Mouse (Mus musculus): ENCODE data around the gene Calhm3. TPM values are rescaled to one million over a fixed set of nuclear protein-coding genes. Genes with fewer than 3 reads are reported as not detected.

Gene Calhm3
- polyA plus RNA-seq, 2 experiments: not detected

DNA sequence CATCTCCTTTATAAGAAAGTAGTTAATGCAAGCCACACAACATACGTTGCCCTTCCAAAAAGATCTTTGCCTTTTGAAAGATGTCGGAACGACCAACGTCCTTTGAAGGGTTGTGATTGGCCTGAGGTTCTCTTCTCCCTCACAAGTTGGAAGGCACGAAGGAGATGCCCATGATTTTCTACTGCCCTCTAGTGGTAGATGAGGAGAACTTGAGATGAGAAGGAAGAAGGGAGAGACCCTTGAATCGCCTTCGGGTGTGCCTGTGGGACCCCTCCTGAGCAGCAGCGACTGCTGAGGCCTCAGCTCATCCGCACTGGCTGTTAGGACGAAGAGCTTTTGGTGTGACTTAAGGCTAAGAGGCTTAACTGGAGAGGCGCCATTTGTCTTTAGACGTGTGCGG is 10.7 kb upstream of the Calhm3 start:
- TF ChIP-seq EP300 (IDR thresholded peaks at IDR 0.05; ENCODE audit: low read depth) (no peak), CTCF (IDR thresholded peaks at IDR 0.05; ENCODE audit: low read depth) (peak; percentile 87)
- 10% methylated on average over 13 of the region's 13 CpGs for WGBS (ENCODE audit: insufficient replicate concordance)
- ATAC-seq (ENCODE audit: insufficient read depth) (no peak), DNase-seq (ENCODE audit: low read depth in 3 of 3, low spot score in 3 of 3) (peak in 2 of 3 experiments; percentile 31 to 44)
- no peak overlapping the region; the same call in 1 of the 2 replicates for H3K9ac ChIP-seq (replicated peaks)
- H3K4me3 ChIP-seq (ENCODE audit: insufficient read depth in 1 of 2, low read depth in 2 of 2, low read length in 2 of 2): peak overlapping the region; percentile 14 to 18; a peak in 1 of 4 replicates
- no peak overlapping the region for H3K27ac ChIP-seq
- H3K27me3 ChIP-seq (ENCODE audit: control insufficient read depth, insufficient read depth, low read length): peaks cover 2% of the 10 kb centered on the region; the same call in 1 of the 2 replicates
- peaks cover 0 to 4% of the 10 kb centered on the region in 2 experiments; a peak in 2 of 4 replicates for H3K4me1 ChIP-seq (replicated peaks; ENCODE audit: control insufficient read depth in 2 of 2, insufficient read depth in 2 of 2, low read length in 1 of 2)
- no peaks in the 10 kb centered on the region for H3K9me3 ChIP-seq (ENCODE audit: control insufficient read depth, low read length)
- H3K4me2 ChIP-seq (ENCODE audit: low read depth): peak overlapping the region; percentile 50
- H3K36me3 ChIP-seq (replicated peaks; ENCODE audit: control insufficient read depth, insufficient read depth, low read depth): no peaks in the 10 kb centered on the region

DNA sequence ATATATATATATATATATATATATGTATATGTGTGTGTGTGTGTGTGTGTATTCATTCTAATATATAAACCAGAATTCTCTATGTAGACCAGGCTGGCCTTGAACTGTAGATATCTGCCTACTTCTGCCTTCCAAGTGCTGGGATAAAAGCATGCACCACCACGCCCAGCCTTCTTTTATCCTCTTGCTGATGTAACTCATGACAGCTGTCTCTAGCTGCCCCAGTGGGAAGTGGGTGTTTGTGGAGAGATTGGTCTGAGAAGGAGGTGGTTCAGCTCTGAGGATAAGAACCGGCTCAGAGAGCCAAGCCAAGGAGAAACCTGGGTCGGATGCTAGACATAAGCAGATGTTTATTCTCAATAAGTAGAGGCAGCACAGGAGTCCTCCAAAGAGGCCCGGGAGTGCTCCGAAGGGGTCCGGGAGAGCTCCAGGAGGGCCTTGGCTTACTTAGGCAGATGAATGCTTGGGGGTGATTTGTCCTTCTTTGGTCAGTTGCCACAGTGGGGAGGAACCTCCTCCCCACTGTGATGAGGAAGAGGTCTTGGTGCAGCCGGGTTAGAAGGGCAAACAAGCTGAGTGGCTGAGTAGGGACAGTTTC is 10.2 kb upstream of the Calhm3 start:
- Histone ChIP-seq H3K9me3 (ENCODE audit: control insufficient read depth, low read length) (no peaks in the 10 kb centered on the region), H3K4me1 (replicated peaks; ENCODE audit: control insufficient read depth in 2 of 2, insufficient read depth in 2 of 2, low read length in 1 of 2) (peaks cover 0 to 4% of the 10 kb centered on the region in 2 experiments; a peak in 2 of 4 replicates), H3K4me2 (ENCODE audit: low read depth) (no peak overlapping the region), H3K27me3 (ENCODE audit: control insufficient read depth, insufficient read depth, low read length) (peaks cover 2% of the 10 kb centered on the region; the same call in 1 of the 2 replicates), H3K27ac (no peak overlapping the region), H3K36me3 (replicated peaks; ENCODE audit: control insufficient read depth, insufficient read depth, low read depth) (no peaks in the 10 kb centered on the region), H3K9ac (replicated peaks) (no peak overlapping the region), H3K4me3 (ENCODE audit: insufficient read depth in 1 of 2, low read depth in 2 of 2, low read length in 2 of 2) (no peak overlapping the region)
- WGBS (ENCODE audit: insufficient replicate concordance): 50% methylated on average over 7 of the region's 7 CpGs
- no peak for DNase-seq (ENCODE audit: low read depth in 3 of 3, low spot score in 3 of 3)
- TF ChIP-seq CTCF (IDR thresholded peaks at IDR 0.05; ENCODE audit: low read depth) (no peak), EP300 (IDR thresholded peaks at IDR 0.05; ENCODE audit: low read depth) (no peak)
- no peak for ATAC-seq (ENCODE audit: insufficient read depth)

DNA sequence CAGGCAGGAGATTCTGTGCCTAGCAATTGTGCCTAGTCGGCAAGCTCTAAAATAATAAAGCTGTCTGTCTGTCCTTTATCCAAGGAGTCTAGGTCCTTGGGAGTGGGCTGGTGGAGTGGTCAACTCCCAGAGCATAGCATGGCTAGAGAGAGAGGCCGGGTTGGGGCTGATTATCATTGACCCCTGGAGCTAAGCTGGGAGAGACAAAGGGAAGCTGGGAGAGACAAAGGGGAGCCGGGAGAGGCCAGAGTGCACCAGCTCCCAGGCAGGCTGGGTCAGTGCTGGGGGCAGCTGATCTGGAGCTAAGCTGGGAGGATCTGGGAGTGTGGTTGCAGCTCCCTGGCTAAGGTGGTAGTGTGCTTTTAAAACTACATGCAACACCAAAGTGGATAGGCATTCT is 9.2 kb upstream of the Calhm3 start:
- Histone ChIP-seq H3K4me1 (replicated peaks; ENCODE audit: control insufficient read depth in 2 of 2, insufficient read depth in 2 of 2, low read length in 1 of 2) (peaks cover 0 to 4% of the 10 kb centered on the region in 2 experiments; a peak in 2 of 4 replicates), H3K9me3 (ENCODE audit: control insufficient read depth, low read length) (no peaks in the 10 kb centered on the region), H3K4me3 (ENCODE audit: insufficient read depth in 1 of 2, low read depth in 2 of 2, low read length in 2 of 2) (no peak overlapping the region), H3K36me3 (replicated peaks; ENCODE audit: control insufficient read depth, insufficient read depth, low read depth) (no peaks in the 10 kb centered on the region), H3K4me2 (ENCODE audit: low read depth) (no peak overlapping the region), H3K9ac (replicated peaks) (no peak overlapping the region), H3K27me3 (ENCODE audit: control insufficient read depth, insufficient read depth, low read length) (peaks cover 2% of the 10 kb centered on the region; the same call in 1 of the 2 replicates), H3K27ac (no peak overlapping the region)
- TF ChIP-seq CTCF (IDR thresholded peaks at IDR 0.05; ENCODE audit: low read depth): no peak
- no peak for TF ChIP-seq EP300 (IDR thresholded peaks at IDR 0.05; ENCODE audit: low read depth)
- ATAC-seq (ENCODE audit: insufficient read depth) (no peak), DNase-seq (ENCODE audit: low read depth in 3 of 3, low spot score in 3 of 3) (no peak)
- WGBS (ENCODE audit: insufficient replicate concordance): 47% methylated on average over 3 of the region's 3 CpGs

GRCm38 (mm10) chr19:47163176-47163744 is 5.7 kb upstream of the Calhm3 start:
- ATAC-seq (ENCODE audit: insufficient read depth) (no peak), DNase-seq (ENCODE audit: low read depth in 3 of 3, low spot score in 3 of 3) (no peak)
- Histone ChIP-seq H3K9ac (replicated peaks) (no peak overlapping the region), H3K9me3 (ENCODE audit: control insufficient read depth, low read length) (no peaks in the 10 kb centered on the region), H3K27ac (no peak overlapping the region), H3K27me3 (ENCODE audit: control insufficient read depth, insufficient read depth, low read length) (no peaks in the 10 kb centered on the region), H3K4me2 (ENCODE audit: low read depth) (no peak overlapping the region), H3K36me3 (replicated peaks; ENCODE audit: control insufficient read depth, insufficient read depth, low read depth) (no peaks in the 10 kb centered on the region), H3K4me3 (ENCODE audit: insufficient read depth in 1 of 2, low read depth in 2 of 2, low read length in 2 of 2) (no peak overlapping the region), H3K4me1 (replicated peaks; ENCODE audit: control insufficient read depth in 2 of 2, insufficient read depth in 2 of 2, low read length in 1 of 2) (no peaks in the 10 kb centered on the region; a peak in 1 of 4 replicates)
- 78% methylated on average over 6 of the region's 6 CpGs for WGBS (ENCODE audit: insufficient replicate concordance)
- TF ChIP-seq CTCF (IDR thresholded peaks at IDR 0.05; ENCODE audit: low read depth) (no peak), EP300 (IDR thresholded peaks at IDR 0.05; ENCODE audit: low read depth) (no peak)

DNA sequence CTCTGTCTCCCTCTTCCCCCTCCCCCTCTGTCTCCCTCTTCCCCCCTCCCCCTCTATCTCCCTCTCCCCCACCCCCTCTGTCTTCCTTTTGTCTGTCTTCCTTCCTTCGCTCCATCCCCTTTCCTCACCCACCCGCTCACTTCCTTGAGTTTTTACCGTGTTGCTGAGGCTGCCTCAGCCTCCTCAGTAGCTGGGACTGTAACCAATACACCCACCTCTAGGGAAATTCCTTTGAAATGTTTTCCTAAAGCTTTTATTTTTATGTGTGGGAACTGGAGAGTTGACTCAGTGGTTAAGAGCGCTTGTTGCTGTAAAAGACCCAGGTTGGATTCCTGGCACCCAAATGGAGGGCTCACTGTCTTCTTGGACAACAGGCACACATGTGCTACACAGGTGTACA is 4.1 kb upstream of the Calhm3 start:
- Histone ChIP-seq H3K4me3 (ENCODE audit: insufficient read depth in 1 of 2, low read depth in 2 of 2, low read length in 2 of 2) (no peak overlapping the region), H3K4me2 (ENCODE audit: low read depth) (no peak overlapping the region), H3K9ac (replicated peaks) (no peak overlapping the region), H3K9me3 (ENCODE audit: control insufficient read depth, low read length) (no peaks in the 10 kb centered on the region), H3K4me1 (replicated peaks; ENCODE audit: control insufficient read depth in 2 of 2, insufficient read depth in 2 of 2, low read length in 1 of 2) (no peaks in the 10 kb centered on the region), H3K36me3 (replicated peaks; ENCODE audit: control insufficient read depth, insufficient read depth, low read depth) (no peaks in the 10 kb centered on the region), H3K27me3 (ENCODE audit: control insufficient read depth, insufficient read depth, low read length) (no peaks in the 10 kb centered on the region), H3K27ac (no peak overlapping the region)
- TF ChIP-seq CTCF (IDR thresholded peaks at IDR 0.05; ENCODE audit: low read depth) (no peak), EP300 (IDR thresholded peaks at IDR 0.05; ENCODE audit: low read depth) (no peak)
- no peak for ATAC-seq (ENCODE audit: insufficient read depth)
- DNase-seq (ENCODE audit: low read depth in 3 of 3, low spot score in 3 of 3): no peak
- WGBS (ENCODE audit: insufficient replicate concordance): 54% methylated on average over 4 of the region's 4 CpGs
